Mouse (Mus musculus): Measurements from ENCODE around the gene Pth2. TPM values are rescaled to one million over a fixed set of nuclear protein-coding genes. Genes with fewer than 3 reads are reported as not detected.
A peak's percentile ranks its signal among the peaks of the same experiment; 100 is the strongest.
"Not testable (repeated sequence)": the region's sequence is repeated elsewhere in the genome, so short reads cannot be mapped to it uniquely, and the experiment has no call there.

Pth2 gene
- polyA plus RNA-seq, 1 experiment from 2014 or later = not detected

DNA sequence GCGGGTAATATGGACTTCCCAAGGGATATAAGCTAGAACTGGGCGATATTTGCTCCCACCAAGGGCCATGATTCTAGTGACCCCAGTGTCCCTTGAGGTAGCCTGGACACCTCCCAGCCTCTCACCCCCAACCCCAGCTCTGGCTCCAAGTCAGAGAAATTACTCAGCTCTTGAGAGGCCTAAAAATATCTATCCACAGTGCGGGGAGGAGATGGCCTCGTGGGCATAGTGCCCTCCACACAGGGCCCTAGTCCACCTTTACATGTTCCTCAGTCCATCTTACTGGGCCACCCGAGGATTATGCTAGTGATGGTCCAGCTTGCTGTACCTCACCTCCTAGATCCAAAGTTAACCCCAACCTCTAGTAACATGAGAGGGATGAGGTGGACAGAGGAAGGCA, 16.0 kb upstream of the Pth2 start:
- Histone ChIP-seq H3K4me3 (no peak overlapping the region), H3K27me3 (replicated peaks) (peaks cover 76% of the 10 kb centered on the region), H3K4me1 (peaks cover 27% of the 10 kb centered on the region), H3K9me3 (replicated peaks) (peaks cover 11% of the 10 kb centered on the region), H3K36me3 (0 out of 2 replicates have a peak, but pooled peaks cover 3% of the 10 kb centered on the region), H3K9ac (no peak overlapping the region), H3K27ac (no peak overlapping the region), H3K4me2 (no peak overlapping the region)
- no peak for ATAC-seq
- 62% methylated on average over 5 of the region's 5 CpGs for WGBS (ENCODE audit: insufficient replicate concordance)

DNA sequence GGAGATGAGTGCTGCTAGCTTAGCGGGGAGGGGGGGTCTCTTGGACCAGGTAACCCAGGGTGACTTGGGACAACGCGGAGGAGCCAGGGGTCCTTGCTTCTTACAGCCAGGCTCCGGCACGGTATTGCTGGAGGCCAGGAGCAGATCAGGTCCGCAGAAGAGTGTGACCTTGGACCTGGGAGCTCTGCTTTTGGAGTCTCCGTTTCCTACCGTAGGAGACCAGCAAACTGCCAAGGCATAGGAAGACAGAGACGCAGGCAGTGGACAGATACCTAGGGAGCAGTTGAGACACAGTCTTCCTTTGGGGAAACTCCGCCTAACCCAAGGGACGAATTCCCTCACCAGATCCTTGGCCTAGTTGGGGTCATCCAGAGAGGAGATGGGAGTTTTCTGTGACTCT, 15.1 kb upstream of the Pth2 start:
- Histone ChIP-seq H3K36me3 (0 out of 2 replicates have a peak, but pooled peaks cover 3% of the 10 kb centered on the region), H3K27me3 (replicated peaks) (peaks cover 85% of the 10 kb centered on the region), H3K4me1 (peaks cover 27% of the 10 kb centered on the region), H3K9me3 (replicated peaks) (peaks cover 19% of the 10 kb centered on the region), H3K9ac (no peak overlapping the region), H3K27ac (no peak overlapping the region), H3K4me3 (no peak overlapping the region), H3K4me2 (no peak overlapping the region)
- ATAC-seq = no peak
- 45% methylated on average over 11 of the region's 11 CpGs for WGBS (ENCODE audit: insufficient replicate concordance)

GRCm38 (mm10) chr7:45166950-45167401, 13.8 kb upstream of the Pth2 start:
- Histone ChIP-seq H3K4me2 (no peak overlapping the region), H3K4me3 (no peak overlapping the region), H3K27ac (no peak overlapping the region), H3K9ac (no peak overlapping the region), H3K36me3 (0 out of 2 replicates have a peak, but pooled peaks cover 3% of the 10 kb centered on the region), H3K4me1 (peaks cover 18% of the 10 kb centered on the region), H3K27me3 (replicated peaks) (peaks cover 98% of the 10 kb centered on the region), H3K9me3 (replicated peaks) (peaks cover 26% of the 10 kb centered on the region)
- ATAC-seq = no peak
- WGBS (ENCODE audit: insufficient replicate concordance) = 17% methylated on average over 10 of the region's 10 CpGs

GRCm38 (mm10) chr7:45167761-45168445, 12.9 kb upstream of the Pth2 start:
- WGBS (ENCODE audit: insufficient replicate concordance) = 5% methylated on average over 19 of the region's 19 CpGs
- Histone ChIP-seq H3K27ac (no peak overlapping the region), H3K9ac (no peak overlapping the region), H3K4me3 (no peak overlapping the region), H3K4me2 (no peak overlapping the region), H3K36me3 (0 out of 2 replicates have a peak, but pooled peaks cover 3% of the 10 kb centered on the region), H3K9me3 (replicated peaks) (peaks cover 26% of the 10 kb centered on the region), H3K4me1 (peaks cover 10% of the 10 kb centered on the region), H3K27me3 (replicated peaks) (peaks cover 99% of the 10 kb centered on the region)
- ATAC-seq = no peak

- ATAC-seq = no peak
- Histone ChIP-seq H3K4me2 (no peak overlapping the region), H3K4me1 (peaks cover 7% of the 10 kb centered on the region), H3K4me3 (no peak overlapping the region), H3K9ac (no peak overlapping the region), H3K27me3 (replicated peaks) (peaks cover 97% of the 10 kb centered on the region), H3K36me3 (0 out of 2 replicates have a peak, but pooled peaks cover 3% of the 10 kb centered on the region), H3K27ac (no peak overlapping the region), H3K9me3 (replicated peaks) (peaks cover 26% of the 10 kb centered on the region)
- WGBS (ENCODE audit: insufficient replicate concordance) = 8% methylated on average over 24 of the region's 24 CpGs
Measured at GRCm38 (mm10) chr7:45168656-45169055, 12.1 kb upstream of the Pth2 start.

- Histone ChIP-seq H3K9ac (no peak overlapping the region), H3K4me1 (no peaks in the 10 kb centered on the region), H3K27ac (no peak overlapping the region), H3K27me3 (replicated peaks) (peaks cover 96% of the 10 kb centered on the region), H3K4me3 (no peak overlapping the region), H3K9me3 (replicated peaks) (peaks cover 26% of the 10 kb centered on the region), H3K4me2 (no peak overlapping the region), H3K36me3 (0 out of 2 replicates have a peak, but pooled peaks cover 3% of the 10 kb centered on the region)
- no peak for ATAC-seq
- WGBS (ENCODE audit: insufficient replicate concordance) = 69% methylated on average over 3 of the region's 3 CpGs
Measured at GRCm38 (mm10) chr7:45169495-45169894, 11.3 kb upstream of the Pth2 start.

GRCm38 (mm10) chr7:45172974-45173373, 7.8 kb upstream of the Pth2 start:
- Histone ChIP-seq H3K9me3 (replicated peaks) (peaks cover 26% of the 10 kb centered on the region), H3K9ac (no peak overlapping the region), H3K4me2 (no peak overlapping the region), H3K4me3 (no peak overlapping the region), H3K4me1 (0 out of 2 replicates have a peak, but pooled peaks cover 5% of the 10 kb centered on the region), H3K27ac (no peak overlapping the region), H3K27me3 (replicated peaks) (peaks cover 96% of the 10 kb centered on the region), H3K36me3 (0 out of 2 replicates have a peak, but pooled peaks cover 3% of the 10 kb centered on the region)
- no peak for ATAC-seq
- 44% methylated on average over 7 of the region's 7 CpGs for WGBS (ENCODE audit: insufficient replicate concordance)

GRCm38 (mm10) chr7:45173772-45174171, 7.0 kb upstream of the Pth2 start:
- not testable (repeated sequence) for H3K9ac ChIP-seq, H3K36me3 ChIP-seq, H3K27ac ChIP-seq, H3K4me2 ChIP-seq, ATAC-seq, H3K4me1 ChIP-seq, H3K4me3 ChIP-seq
- peaks cover 25% of the 10 kb centered on the region for H3K9me3 ChIP-seq (replicated peaks)
- peaks cover 96% of the 10 kb centered on the region for H3K27me3 ChIP-seq (replicated peaks)
- 39% methylated on average over 1 of the region's 1 CpGs for WGBS (ENCODE audit: insufficient replicate concordance)

DNA sequence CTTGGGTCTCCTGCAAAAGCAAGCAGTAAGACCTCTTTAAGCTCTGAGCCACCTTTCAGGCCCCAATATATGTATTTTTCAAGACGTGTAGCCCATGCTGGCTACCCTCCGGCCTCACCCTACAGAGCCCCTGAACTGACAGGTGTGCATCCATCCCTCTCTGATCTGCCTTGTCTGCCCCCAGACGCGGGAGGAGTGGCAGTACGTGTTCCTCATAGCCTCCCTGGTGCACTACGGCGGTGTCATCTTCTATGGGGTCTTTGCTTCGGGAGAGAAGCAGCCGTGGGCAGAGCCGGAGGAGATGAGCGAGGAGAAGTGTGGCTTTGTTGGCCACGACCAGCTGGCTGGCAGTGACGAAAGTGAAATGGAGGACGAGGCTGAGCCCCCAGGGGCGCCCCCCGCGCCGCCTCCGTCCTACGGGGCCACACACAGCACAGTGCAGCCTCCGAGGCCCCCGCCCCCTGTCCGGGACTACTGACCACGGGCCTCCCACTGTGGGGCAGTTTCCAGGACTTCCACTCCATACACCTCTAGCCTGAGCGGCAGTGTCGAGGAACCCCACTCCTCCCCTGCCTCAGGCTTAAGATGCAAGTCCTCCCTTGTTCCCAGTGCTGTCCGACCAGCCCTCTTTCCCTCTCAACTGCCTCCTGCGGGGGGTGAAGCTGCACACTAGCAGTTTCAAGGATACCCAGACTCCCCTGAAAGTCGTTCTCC, 6.1 kb upstream of the Pth2 start:
- 6% methylated on average over 28 of the region's 29 CpGs for WGBS (ENCODE audit: insufficient replicate concordance)
- H3K27ac ChIP-seq = no peak overlapping the region

GRCm38 (mm10) chr7:45175398-45175797, 5.4 kb upstream of the Pth2 start:
- Histone ChIP-seq H3K9ac (no peak overlapping the region), H3K4me3 (no peak overlapping the region), H3K4me1 (0 out of 2 replicates have a peak, but pooled peaks cover 5% of the 10 kb centered on the region), H3K9me3 (replicated peaks) (peaks cover 9% of the 10 kb centered on the region; the same call in 1 of the 2 replicates), H3K27me3 (replicated peaks) (peaks cover 96% of the 10 kb centered on the region), H3K27ac (no peak overlapping the region), H3K4me2 (no peak overlapping the region), H3K36me3 (no peaks in the 10 kb centered on the region)
- no peak for ATAC-seq
- WGBS (ENCODE audit: insufficient replicate concordance) = 3% methylated on average over 13 of the region's 13 CpGs

More for the DNA sequence above, 6.1 kb upstream of the Pth2 start:
- Histone ChIP-seq H3K9me3 (replicated peaks) (peaks cover 15% of the 10 kb centered on the region), H3K9ac (no peak overlapping the region), H3K27me3 (replicated peaks) (peaks cover 96% of the 10 kb centered on the region), H3K4me2 (peak overlapping the region; percentile 2; the same call in 1 of the 2 replicates), H3K4me3 (no peak overlapping the region), H3K36me3 (no peaks in the 10 kb centered on the region), H3K4me1 (0 out of 2 replicates have a peak, but pooled peaks cover 5% of the 10 kb centered on the region)
- ATAC-seq = no peak

GRCm38 (mm10) chr7:45175929-45176328, 4.9 kb upstream of the Pth2 start:
- Histone ChIP-seq H3K9me3 (replicated peaks) (peaks cover 4% of the 10 kb centered on the region; the same call in 1 of the 2 replicates), H3K27me3 (replicated peaks) (peaks cover 96% of the 10 kb centered on the region), H3K4me3 (no peak overlapping the region; the same call in 1 of the 2 replicates), H3K36me3 (no peaks in the 10 kb centered on the region), H3K4me2 (no peak overlapping the region), H3K4me1 (0 out of 2 replicates have a peak, but pooled peaks cover 5% of the 10 kb centered on the region), H3K9ac (no peak overlapping the region), H3K27ac (no peak overlapping the region)
- 3% methylated on average over 23 of the region's 23 CpGs for WGBS (ENCODE audit: insufficient replicate concordance)
- no peak for ATAC-seq

DNA sequence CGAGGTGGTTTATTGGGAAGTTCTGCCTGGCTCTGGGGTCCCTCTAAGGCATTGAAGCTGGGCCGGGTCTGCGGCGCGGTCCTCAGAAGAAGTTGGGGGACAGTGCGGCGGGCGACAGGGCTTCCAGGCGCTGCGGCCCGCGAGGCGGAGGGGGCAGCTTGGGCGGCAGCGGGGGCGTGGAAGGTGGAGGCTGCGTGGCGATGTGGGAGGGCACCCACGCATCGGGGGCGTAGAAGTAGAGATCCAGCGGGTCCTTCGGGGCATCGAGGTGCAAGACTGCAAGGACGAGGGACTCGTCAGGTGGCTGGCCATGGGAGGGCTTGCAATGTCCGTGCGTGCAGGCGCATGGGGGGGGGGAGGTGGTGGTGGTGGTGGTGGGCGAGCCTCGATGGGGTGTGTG, 4.4 kb upstream of the Pth2 start:
- 6% methylated on average over 31 of the region's 31 CpGs for WGBS (ENCODE audit: insufficient replicate concordance)
- Histone ChIP-seq H3K4me3 (no peak overlapping the region; the same call in 1 of the 2 replicates), H3K27ac (no peak overlapping the region), H3K4me2 (no peak overlapping the region), H3K9me3 (replicated peaks) (no peaks in the 10 kb centered on the region; the same call in 1 of the 2 replicates), H3K9ac (no peak overlapping the region), H3K36me3 (no peaks in the 10 kb centered on the region), H3K27me3 (replicated peaks) (peaks cover 96% of the 10 kb centered on the region), H3K4me1 (peaks cover 7% of the 10 kb centered on the region)
- no peak for ATAC-seq
